Mouse (Mus musculus): ENCODE data around the gene Rnf157. TPM values are rescaled to one million over a fixed set of nuclear protein-coding genes. Genes with fewer than 3 reads are reported as not detected.

Gene Rnf157
- polyA plus RNA-seq, 1 experiment from 2014 or later: 1.5 TPM

- H3K9ac ChIP-seq (replicated peaks): no peak overlapping the region
- 0 out of 2 replicates have a peak overlapping the region, but pooled peaks have one; percentile 5 for H3K27ac ChIP-seq (ENCODE audit: low read depth)
- no peak overlapping the region for H3K4me3 ChIP-seq (ENCODE audit: low read depth, low read length)
- no peaks in the 10 kb centered on the region for H3K9me3 ChIP-seq (ENCODE audit: low read length)
- H3K4me2 ChIP-seq (ENCODE audit: low read depth, low read length): no peak overlapping the region
- H3K27me3 ChIP-seq (ENCODE audit: insufficient read depth, low read length): no peaks in the 10 kb centered on the region
- WGBS (ENCODE audit: insufficient replicate concordance): 13% methylated on average over 4 of the region's 4 CpGs
- DNase-seq (no peak), ATAC-seq (no peak)
- no peaks in the 10 kb centered on the region for H3K4me1 ChIP-seq (ENCODE audit: insufficient read depth)
- peaks cover 8% of the 10 kb centered on the region for H3K36me3 ChIP-seq (replicated peaks; ENCODE audit: insufficient read depth, low read length)
- TF ChIP-seq CTCF (IDR thresholded peaks at IDR 0.05; ENCODE audit: low read depth) (no peak), EP300 (IDR thresholded peaks at IDR 0.05; ENCODE audit: low read depth) (no peak)
These were observed 12.3 kb downstream of the Rnf157 start for GRCm38 (mm10) chr11:116400560-116400959.

GRCm38 (mm10) chr11:116398348-116398677 is 14.5 kb downstream of the Rnf157 start:
- Histone ChIP-seq H3K4me1 (ENCODE audit: insufficient read depth) (no peaks in the 10 kb centered on the region), H3K4me3 (ENCODE audit: low read depth, low read length) (no peak overlapping the region), H3K27me3 (ENCODE audit: insufficient read depth, low read length) (no peaks in the 10 kb centered on the region), H3K27ac (ENCODE audit: low read depth) (no peak overlapping the region), H3K9me3 (ENCODE audit: low read length) (no peaks in the 10 kb centered on the region), H3K9ac (replicated peaks) (no peak overlapping the region), H3K36me3 (replicated peaks; ENCODE audit: insufficient read depth, low read length) (peaks cover 19% of the 10 kb centered on the region), H3K4me2 (ENCODE audit: low read depth, low read length) (no peak overlapping the region)
- TF ChIP-seq CTCF (IDR thresholded peaks at IDR 0.05; ENCODE audit: low read depth): no peak
- no peak for TF ChIP-seq EP300 (IDR thresholded peaks at IDR 0.05; ENCODE audit: low read depth)
- ATAC-seq: no peak
- 88% methylated on average over 11 of the region's 11 CpGs for WGBS (ENCODE audit: insufficient replicate concordance)
- no peak for DNase-seq

GRCm38 (mm10) chr11:116397517-116398347 is 15.1 kb downstream of the Rnf157 start:
- no peak for ATAC-seq
- Histone ChIP-seq H3K9me3 (ENCODE audit: low read length) (no peaks in the 10 kb centered on the region), H3K4me2 (ENCODE audit: low read depth, low read length) (no peak overlapping the region), H3K27ac (ENCODE audit: low read depth) (no peak overlapping the region), H3K4me1 (ENCODE audit: insufficient read depth) (no peaks in the 10 kb centered on the region), H3K4me3 (ENCODE audit: low read depth, low read length) (no peak overlapping the region), H3K27me3 (ENCODE audit: insufficient read depth, low read length) (no peaks in the 10 kb centered on the region), H3K9ac (replicated peaks) (no peak overlapping the region), H3K36me3 (replicated peaks; ENCODE audit: insufficient read depth, low read length) (peaks cover 19% of the 10 kb centered on the region)
- no peak for DNase-seq
- 48% methylated on average over 8 of the region's 8 CpGs for WGBS (ENCODE audit: insufficient replicate concordance)
- TF ChIP-seq CTCF (IDR thresholded peaks at IDR 0.05; ENCODE audit: low read depth): no peak
- no peak for TF ChIP-seq EP300 (IDR thresholded peaks at IDR 0.05; ENCODE audit: low read depth)

GRCm38 (mm10) chr11:116396934-116397330 is 15.9 kb downstream of the Rnf157 start:
- Histone ChIP-seq H3K36me3 (replicated peaks; ENCODE audit: insufficient read depth, low read length) (peaks cover 19% of the 10 kb centered on the region), H3K4me3 (ENCODE audit: low read depth, low read length) (no peak overlapping the region), H3K4me2 (ENCODE audit: low read depth, low read length) (no peak overlapping the region), H3K27me3 (ENCODE audit: insufficient read depth, low read length) (no peaks in the 10 kb centered on the region), H3K4me1 (ENCODE audit: insufficient read depth) (no peaks in the 10 kb centered on the region), H3K9ac (replicated peaks) (no peak overlapping the region), H3K9me3 (ENCODE audit: low read length) (no peaks in the 10 kb centered on the region), H3K27ac (ENCODE audit: low read depth) (no peak overlapping the region)
- WGBS (ENCODE audit: insufficient replicate concordance): 90% methylated on average over 3 of the region's 3 CpGs
- no peak for ATAC-seq
- DNase-seq: no peak
- TF ChIP-seq EP300 (IDR thresholded peaks at IDR 0.05; ENCODE audit: low read depth) (no peak), CTCF (IDR thresholded peaks at IDR 0.05; ENCODE audit: low read depth) (no peak)

GRCm38 (mm10) chr11:116396276-116396933 is 16.4 kb downstream of the Rnf157 start:
- Histone ChIP-seq H3K27ac (ENCODE audit: low read depth) (no peak overlapping the region), H3K4me3 (ENCODE audit: low read depth, low read length) (no peak overlapping the region), H3K36me3 (replicated peaks; ENCODE audit: insufficient read depth, low read length) (peaks cover 19% of the 10 kb centered on the region), H3K27me3 (ENCODE audit: insufficient read depth, low read length) (no peaks in the 10 kb centered on the region), H3K9ac (replicated peaks) (no peak overlapping the region), H3K4me2 (ENCODE audit: low read depth, low read length) (no peak overlapping the region), H3K4me1 (ENCODE audit: insufficient read depth) (no peaks in the 10 kb centered on the region), H3K9me3 (ENCODE audit: low read length) (no peaks in the 10 kb centered on the region)
- 85% methylated on average over 11 of the region's 11 CpGs for WGBS (ENCODE audit: insufficient replicate concordance)
- no peak for ATAC-seq
- no peak for DNase-seq
- no peak for TF ChIP-seq EP300 (IDR thresholded peaks at IDR 0.05; ENCODE audit: low read depth)
- no peak for TF ChIP-seq CTCF (IDR thresholded peaks at IDR 0.05; ENCODE audit: low read depth)

- H3K36me3 ChIP-seq (replicated peaks; ENCODE audit: insufficient read depth, low read length): peaks cover 19% of the 10 kb centered on the region
- peak overlapping the region; percentile 26; the same call in 1 of the 2 replicates for H3K9ac ChIP-seq (replicated peaks)
- DNase-seq: no peak
- no peaks in the 10 kb centered on the region for H3K4me1 ChIP-seq (ENCODE audit: insufficient read depth)
- WGBS (ENCODE audit: insufficient replicate concordance): 69% methylated on average over 4 of the region's 4 CpGs
- H3K4me3 ChIP-seq (ENCODE audit: low read depth, low read length): no peak overlapping the region
- ATAC-seq: peak; percentile 72
- TF ChIP-seq CTCF (IDR thresholded peaks at IDR 0.05; ENCODE audit: low read depth) (no peak), EP300 (IDR thresholded peaks at IDR 0.05; ENCODE audit: low read depth) (no peak)
- H3K4me2 ChIP-seq (ENCODE audit: low read depth, low read length): peak overlapping the region; percentile 44
- no peaks in the 10 kb centered on the region for H3K9me3 ChIP-seq (ENCODE audit: low read length)
- no peaks in the 10 kb centered on the region for H3K27me3 ChIP-seq (ENCODE audit: insufficient read depth, low read length)
- H3K27ac ChIP-seq (ENCODE audit: low read depth): peak overlapping the region; percentile 71
These were observed 18.1 kb downstream of the Rnf157 start for GRCm38 (mm10) chr11:116394769-116395168.

All from liver, postnatal 0 days (tissue).